Mouse (Mus musculus) midbrain, embryonic 12.5 days (tissue): ENCODE data around the gene Gm1673. TPM values are rescaled to one million over a fixed set of nuclear protein-coding genes. Genes with fewer than 3 reads are reported as not detected.

Experiments
- polyA plus RNA-seq: library from polyadenylated mRNA; unstranded; fragments of >200 nt; fragmentation: Nextera tagmentation; extraction: Ambion mirVana; gene quantifications from 2 replicates; pipeline ENCODE4 v1.2.1, GENCODE M21; 2016

The Gm1673 gene
- polyA plus RNA-seq, 1 experiment from 2014 or later, result 400 TPM

Other genes starting within 250 kb of the Gm1673 start
- gene Letm1, start 200.6 kb upstream of the Gm1673 start, polyA plus RNA-seq, result 49.0 and 54.2 TPM in 2 replicates
- 115 and 128 TPM in 2 replicates for gene Nsd2, start 162.7 kb upstream of the Gm1673 start, polyA plus RNA-seq
- gene Nelfa, start 47.0 kb upstream of the Gm1673 start, polyA plus RNA-seq, result 62.7 and 63.3 TPM in 2 replicates
- 2.7 and 3.0 TPM in 2 replicates for gene Nat8l, start 12.6 kb downstream of the Gm1673 start, polyA plus RNA-seq
- 0.51 and 1.3 TPM in 2 replicates for gene Poln, start 186.0 kb downstream of the Gm1673 start, polyA plus RNA-seq
- gene Haus3, start 186.1 kb downstream of the Gm1673 start, polyA plus RNA-seq, result 37.0 and 41.8 TPM in 2 replicates
- 26.4 and 31.8 TPM in 2 replicates for gene Mxd4, start 204.3 kb downstream of the Gm1673 start, polyA plus RNA-seq